Mouse (Mus musculus) ovary, adult 18-20 months (tissue): ENCODE measurements around the gene Smndc1.

Experiments
- DNase-seq: peaks from one replicate; pipeline ENCODE4 v3.0.0; 2022; ENCODE audit warnings: low spot score, mixed read lengths

Gene Smndc1

DNA sequence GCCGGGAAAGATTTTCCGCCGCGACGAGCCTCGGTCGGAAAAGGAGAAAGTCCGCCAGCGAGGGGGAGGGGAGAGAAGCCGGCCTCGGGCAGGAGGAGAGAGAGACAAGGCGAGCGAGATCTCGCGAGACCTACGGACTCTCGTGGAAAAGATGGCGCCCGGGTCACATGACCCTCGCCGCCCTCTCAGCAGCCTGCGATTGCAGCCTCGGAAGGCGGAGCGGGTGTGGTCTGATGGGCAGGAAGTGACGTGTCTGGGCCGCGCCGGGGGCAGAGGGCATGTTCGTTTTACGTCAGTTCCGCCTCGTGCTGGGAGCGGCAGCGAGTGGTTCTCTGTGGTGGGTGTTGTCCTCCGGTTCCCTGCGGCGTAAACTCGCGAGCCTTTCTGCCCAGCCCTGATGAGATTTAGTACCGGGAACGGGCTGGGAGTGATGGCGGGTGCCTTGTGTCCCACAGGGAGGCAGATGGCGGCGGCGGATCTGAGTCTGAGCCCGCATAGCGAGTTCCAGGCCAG, at the start of gene Smndc1:
Gene Smndc1, minus strand, starts transcription at position 84 of the 513 bp plus-strand sequence.
- peak; percentile 99 for DNase-seq

DNA sequence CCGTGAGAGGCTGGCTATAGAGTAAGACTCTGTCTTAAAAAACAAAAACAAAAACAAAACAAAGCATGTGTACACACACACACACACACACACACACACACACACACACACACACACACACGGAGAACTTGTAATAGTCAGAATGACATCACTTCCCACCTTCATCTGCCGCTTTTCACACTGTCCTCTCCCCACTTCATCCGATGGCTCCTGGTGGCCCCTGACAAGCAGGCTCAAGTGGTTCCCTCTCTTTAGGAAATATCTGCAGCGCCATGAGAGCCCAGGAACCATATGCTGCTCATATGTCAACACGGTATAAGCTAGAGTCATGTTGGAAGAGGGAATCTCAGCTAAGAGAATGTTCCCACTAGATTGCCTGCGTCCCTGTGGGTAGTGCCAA, 49.0 kb upstream of the Smndc1 start:
- DNase-seq: no peak

DNA sequence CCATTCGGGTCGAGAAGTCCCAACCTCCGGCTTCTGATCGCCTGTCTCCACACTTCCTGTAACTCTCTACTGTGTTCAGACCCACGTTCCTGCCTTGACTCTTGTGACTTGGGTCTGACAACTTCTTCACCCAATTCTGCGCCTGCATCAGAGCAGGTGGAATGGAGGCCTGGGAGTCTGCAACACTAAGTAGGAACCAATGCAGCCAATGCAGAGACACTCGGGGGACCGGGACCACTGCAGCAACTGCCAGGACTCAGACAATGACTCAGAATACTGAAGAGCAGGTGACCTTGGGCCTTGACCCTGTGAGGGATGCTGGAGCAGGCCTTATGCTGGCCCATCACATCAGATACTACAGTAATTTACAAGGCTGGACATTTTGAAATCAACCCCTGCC, 47.6 kb upstream of the Smndc1 start:
- no peak for DNase-seq

DNA sequence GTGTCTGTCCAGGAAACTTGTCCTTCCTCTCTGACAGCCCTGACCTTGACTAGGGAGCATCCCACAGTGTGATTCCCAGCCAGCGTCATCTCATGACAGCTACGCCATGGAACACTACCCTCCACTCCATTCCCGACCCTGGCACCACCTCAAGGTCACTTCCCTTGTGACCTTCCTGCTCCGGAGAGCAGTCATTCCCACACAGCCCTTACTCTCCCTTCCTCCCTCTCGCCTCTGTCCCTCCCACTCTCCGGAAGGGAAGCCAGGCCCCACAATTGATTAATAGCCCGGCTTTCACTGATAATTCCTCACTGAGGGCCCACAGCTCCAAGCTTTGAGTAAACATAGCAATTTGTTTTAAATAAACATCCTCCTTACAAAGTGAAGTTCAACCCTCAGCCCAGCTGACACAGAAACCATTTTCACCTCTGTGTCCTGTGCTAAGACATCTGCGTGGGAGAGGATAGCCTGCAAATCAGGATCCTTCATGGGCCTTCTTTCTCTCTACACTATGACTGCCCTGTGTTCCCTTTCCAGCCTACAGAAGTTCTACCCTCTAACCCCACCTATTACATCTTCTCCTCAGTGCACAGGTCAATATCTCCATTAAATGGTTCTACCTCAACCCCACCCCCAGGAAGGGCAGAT, 47.1 kb upstream of the Smndc1 start:
- DNase-seq: peak; percentile 84

DNA sequence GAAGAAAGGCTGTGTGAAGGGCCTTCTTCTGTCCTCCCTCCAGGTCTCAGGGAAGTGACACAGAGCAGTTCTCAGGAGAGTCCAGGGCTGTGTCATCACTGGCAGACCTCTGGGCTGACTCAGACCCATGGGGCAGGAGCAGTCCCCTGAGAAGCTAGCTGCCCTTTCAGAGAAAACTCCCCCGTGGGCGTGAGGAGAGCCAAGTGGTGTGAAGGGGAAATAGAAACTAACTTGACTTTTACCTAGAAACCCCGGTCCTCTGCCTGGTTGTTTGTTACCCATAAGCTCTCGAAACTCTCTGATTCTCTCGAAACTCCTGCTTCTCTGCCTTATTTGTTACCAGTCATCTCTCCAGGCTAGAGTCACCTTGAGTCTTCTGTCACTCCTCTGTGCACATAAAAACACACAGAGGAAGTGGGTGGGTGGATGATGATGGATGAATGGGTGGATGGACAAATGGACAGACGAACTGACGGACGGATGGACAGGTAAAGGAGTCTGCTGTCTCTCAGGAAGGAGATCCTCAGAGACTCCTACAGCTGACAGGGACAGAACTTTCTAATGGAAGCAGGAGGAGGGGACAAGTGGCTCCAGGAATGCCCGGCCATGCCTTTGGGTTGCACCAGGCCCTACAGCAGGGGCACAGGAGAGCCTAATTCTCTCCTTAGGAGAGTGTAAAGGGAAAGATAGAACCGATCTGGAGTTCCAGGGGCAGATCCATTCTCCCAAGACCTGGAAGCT, 43.7 kb upstream of the Smndc1 start:
- no peak for DNase-seq

DNA sequence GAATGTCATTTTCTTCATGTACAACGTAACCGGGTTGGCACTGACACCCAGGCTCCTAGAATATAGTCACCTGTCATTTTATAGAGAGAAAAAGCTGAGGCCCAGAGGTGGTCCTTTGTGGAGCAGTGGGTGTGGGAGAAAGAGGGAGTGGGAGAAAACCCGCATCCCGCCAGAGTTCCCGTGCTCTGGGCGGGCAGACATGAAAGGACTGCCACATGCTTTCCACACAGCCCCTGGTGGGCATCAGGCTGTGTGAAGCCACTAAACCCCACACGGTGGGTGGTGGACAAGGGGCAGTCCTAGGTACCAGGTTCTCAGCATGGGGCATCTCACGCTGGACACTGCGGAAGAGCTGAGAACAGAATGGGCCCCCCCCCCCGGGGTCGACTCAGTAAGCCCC, 40.6 kb upstream of the Smndc1 start:
- no peak for DNase-seq

DNA sequence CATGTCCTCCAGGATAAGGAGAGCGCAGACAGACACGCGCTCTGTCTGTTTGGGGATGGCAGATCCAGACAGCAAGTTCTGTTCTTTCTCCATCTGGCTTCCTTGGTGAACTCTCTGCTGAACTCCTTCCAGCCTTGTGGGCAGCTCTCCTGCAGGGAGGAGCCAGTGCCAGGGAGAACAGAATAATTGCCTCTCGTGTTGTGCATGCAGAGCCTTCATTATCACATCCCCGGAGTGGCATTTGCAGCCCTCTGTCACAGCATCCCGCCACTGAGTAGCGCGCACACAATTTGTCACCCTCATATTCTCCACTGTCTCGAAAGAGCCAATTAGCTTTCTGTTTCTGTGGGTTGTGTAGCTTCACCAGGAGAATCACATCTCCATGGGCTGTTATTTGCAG, 40.0 kb upstream of the Smndc1 start:
- DNase-seq: no peak

DNA sequence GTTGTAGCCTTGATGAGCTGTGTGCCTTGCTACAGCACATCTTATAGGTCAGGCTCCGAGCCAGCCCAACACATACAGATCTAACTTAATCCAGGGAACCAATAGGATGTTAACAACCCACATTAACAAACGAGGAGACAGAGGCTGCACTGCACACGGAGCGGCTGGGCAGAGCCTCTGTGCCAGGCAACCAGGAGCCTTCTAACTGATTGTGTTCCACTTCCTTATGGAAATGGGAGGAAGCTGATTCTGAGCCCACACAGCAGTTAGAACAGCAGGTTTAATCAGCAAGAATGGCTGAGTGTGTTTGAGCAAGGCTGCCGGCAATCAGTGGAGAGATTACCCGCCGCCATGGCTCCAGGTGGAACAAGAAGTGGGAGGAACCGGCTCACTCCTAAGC, 37.4 kb upstream of the Smndc1 start:
- no peak for DNase-seq

DNA sequence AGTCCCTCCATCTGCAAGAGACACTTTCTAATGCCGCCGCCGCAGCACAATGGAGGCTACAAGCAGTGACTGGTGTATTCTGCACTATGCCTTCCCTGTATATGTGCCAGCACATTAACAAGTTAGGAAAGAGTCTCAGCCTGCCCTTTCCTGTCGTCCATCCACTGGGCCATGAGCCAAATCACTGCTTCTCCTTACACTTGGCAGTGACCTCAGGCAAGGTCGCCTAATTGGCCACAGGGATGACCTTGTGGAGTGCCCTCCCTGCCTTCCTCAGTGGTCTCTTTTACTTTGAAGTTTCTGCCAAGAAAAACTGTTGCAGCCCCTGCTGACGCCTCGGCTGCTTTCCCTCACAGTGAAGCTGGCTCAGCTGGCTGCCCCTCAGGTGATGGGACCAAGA, 37.0 kb upstream of the Smndc1 start:
- no peak for DNase-seq

DNA sequence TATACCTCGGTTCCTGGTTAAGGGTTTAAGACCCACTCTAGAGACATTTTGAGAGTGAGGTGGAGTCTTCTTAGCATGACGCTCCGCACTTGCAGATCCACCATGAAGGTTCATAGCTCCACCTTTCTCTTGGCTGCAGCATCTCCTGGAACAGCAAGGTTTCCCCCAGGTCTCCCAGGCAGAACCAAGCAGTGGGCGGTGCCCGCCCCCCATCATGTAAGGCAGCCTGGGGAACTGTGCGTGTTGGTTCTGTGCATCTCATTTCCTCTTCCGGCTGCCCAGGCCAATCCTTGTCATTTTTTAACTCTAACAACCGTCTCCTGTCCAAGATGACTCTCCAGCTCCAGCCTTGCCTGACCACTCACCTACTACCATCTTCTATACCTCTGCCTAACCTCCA, 35.4 kb upstream of the Smndc1 start:
- no peak for DNase-seq

DNA sequence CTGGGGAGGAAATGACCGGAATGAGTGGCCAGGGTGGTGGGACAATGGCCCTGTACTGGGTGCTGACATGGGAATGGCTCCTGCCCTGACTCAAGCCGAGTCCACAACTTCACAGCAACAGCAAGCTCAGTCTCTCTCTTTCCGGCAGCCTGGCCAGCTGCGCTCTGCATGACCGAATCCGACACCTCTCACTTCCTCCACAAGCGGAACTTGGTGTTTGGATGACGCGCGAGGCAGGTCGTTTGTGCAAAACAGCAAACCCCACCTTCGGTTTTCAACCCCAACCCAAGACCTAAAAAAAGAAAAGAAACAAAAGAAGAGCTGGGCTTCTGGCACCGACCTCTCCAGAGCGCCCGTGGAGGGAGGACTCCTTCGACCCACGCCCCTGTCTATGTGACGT, 34.3 kb upstream of the Smndc1 start:
- no peak for DNase-seq

DNA sequence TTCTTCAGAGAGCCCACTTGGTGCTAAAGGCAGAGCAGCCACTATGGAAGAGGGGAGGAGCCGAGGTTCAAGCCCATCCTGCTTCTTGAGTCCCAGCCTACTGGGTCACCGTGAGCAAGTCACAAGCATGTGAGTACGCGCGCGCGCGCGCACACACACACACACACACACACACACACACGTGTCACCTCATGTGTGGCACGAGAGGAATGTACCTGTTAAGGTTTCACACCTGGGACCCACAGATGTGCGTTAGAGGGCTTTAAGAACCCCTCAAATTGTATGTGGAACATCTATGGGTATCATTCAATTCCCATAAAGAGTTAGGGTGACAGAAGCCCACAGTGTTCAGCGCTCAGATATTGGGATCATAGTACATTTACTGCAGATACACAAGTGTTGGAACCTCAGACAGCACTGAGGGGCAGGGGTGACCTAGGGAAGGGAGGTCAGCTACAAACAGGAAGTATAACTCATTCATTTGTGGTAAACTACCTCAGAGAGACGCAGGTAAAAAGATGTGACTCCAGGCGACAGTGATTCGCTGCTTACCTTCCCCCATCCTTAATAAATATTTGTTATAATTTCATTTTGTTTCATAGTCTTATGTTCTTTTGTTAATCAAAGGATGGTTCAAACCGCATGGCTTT, 33.6 kb upstream of the Smndc1 start:
- DNase-seq: no peak

DNA sequence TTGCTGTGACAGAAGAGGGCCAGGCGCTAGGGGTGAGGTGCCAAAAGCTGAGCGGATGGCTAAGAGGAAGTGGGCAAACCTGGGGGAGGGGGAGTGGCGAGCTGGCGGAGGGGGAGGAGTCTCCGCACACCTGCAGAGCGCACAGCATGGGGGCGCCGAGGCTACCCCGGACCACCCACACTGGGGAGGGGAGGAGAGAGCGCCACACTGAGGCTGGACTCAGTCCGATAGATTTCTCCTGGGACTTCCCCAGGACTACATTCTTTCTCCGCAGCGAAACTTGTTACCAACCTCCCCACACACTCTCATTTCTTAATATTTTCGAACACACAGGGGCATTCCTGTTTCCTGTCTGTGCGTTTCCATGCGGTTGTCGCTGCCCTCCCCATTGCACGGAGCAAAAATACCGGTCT, 33.0 kb upstream of the Smndc1 start:
- no peak for DNase-seq

DNA sequence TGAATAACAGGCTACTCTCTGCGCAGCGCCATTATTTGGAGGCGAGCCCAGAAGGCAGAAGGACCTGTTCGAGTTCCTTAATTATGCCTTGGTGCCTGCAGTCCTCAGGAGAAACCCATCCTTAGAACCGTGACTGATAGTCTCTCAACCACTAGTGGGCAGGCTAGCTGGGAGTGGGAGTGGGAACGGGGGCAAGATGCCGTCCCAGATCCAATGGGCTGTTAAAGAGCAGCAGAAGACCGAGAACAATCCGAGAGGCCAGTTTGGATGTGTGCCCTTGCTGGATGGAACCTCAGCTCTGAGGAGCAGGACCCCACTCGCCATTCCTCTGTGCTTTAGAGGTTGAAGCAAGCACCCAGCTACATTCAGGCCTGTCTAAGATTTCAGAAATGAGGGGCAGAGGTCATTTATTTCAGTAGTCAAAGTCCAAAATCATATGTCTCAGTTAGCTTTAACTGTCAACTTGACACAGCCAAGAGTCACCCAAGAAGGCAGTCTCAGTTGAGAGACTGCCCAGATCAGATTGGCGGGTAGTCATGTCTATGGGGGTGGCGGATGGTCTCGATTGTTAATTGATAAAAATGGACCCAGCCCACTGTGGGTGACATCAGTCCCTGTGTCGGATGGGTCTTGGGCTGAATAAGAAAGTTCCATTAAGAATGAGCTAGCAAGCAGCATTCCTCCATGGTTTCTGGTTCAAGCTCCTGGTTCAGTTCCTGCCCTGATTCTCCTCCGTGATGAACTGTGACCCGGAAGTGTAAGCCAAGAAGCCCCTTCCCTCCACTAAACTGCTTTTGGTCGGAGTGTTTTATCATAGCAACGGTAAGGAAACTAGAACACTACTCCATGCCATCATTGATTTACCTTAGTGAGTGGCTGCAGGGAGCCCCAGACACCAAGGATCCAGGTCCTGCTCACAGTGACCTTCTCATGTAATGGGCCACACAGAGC, 32.3 kb upstream of the Smndc1 start:
- no peak for DNase-seq

DNA sequence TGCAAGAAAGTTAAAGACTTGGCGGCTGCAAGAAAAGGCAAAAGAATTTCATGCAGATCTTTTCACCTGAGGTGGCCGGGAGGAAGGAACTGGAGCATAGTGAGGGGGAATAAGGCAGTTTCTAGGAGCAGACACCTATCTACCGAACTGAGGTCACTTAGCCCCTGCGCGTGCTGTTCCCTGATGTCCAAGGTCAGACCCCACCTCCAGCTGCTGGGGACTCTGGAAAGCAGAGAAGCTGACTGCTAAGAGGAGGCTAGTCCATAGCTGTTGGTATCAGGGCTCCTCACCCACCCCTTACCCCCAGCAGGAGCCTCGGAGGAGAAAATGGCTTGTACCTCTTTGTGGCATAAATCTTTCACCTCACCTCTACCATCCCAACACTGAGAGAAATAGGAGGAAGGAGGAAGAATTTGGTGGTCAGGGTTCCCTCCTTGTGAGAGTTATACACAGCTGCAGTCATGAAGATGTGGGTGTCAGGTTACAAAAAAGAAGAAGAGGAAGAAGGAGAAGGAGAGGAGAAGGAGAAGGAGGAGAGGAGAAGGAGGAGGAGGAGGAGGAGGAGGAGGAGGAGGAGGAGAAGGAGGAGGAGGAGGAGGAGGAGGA, 31.3 kb upstream of the Smndc1 start:
- DNase-seq: no peak

DNA sequence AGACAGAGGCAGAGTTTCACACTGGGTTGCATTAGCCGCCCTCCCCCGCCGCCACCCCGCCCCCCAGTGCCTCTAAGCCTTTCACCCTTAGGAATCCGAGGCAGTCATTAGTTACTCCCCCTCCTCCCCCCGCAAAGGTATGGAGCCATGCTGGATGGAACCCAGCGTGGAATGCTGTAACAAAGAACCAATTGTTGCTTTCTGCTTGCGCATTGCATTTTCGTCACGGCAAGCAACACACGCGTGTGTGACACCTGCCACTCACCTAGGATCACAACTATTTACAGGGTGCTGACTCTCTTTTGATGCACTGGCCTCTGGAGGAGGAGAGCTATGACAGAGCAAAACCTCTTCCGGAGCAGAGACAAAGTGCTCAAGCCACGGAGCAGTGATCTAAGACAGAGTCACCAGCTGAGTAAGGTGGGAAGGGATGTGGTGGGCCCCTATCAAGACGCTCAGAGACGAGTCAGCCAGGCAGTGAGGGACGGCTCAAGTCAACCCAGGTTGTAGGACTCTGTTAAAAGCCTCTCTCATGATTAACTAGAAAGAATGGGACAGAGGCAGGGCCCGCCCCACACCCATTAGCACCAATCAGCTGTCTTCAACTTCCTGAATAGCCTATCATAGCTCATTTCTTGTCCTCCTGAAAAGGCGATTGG, 30.7 kb upstream of the Smndc1 start:
- DNase-seq: peak; percentile 70

DNA sequence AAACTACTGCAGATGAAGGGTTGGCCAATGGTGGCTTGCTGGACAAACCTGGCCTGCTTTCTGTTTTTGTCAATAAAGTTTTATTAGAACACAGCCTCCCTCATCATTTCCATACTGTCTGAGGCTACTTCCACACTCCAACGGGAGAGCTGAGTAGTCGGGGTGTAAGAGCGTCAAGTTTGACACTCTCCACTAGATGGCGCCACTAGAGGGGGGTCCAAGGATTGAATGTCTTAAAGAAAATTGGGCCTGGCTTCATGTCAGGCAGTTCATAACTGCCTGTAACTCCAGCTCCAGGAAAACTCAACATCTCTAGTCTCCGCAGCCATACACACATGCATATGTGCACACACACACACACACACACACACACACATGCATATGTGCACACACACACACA, 29.5 kb upstream of the Smndc1 start:
- peak; percentile 48 for DNase-seq

DNA sequence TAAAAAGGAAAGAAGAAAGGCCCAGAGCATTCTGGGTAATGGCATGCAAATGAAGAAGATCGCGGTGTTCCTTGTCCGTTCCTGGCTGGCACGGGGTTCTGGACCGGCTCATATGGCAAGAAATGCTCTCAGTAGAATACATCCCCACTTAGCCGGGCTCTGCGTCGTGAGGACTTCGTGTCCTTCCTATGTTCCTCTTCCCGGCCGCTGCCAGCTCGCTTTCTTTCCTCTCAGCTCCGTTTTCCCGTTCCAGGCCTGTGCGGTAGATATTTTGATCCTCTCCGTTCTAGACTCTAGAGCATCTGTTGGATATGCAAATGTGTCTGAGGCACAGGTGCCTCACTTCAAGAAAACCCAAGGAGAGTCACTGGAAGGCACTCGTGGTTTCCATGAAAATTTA, 24.8 kb upstream of the Smndc1 start:
- DNase-seq: no peak

DNA sequence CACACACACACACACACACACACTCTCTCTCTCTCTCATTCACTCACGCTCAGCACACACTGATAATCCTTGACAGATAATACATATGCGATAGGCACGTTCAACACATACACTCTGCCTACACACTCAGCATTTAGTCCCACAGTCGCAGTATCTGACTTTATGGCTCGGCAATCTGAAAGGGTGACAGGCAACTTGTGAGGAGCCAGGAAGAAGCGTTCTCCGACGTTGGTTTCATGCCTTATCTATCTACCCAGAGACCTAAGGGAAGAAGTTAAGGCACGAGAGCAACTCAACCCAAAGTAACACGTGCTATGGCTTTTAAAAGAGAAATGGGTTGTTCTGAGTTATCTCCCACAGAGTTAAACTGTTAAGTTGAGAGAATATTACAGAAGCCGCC, 24.3 kb upstream of the Smndc1 start:
- DNase-seq: no peak

DNA sequence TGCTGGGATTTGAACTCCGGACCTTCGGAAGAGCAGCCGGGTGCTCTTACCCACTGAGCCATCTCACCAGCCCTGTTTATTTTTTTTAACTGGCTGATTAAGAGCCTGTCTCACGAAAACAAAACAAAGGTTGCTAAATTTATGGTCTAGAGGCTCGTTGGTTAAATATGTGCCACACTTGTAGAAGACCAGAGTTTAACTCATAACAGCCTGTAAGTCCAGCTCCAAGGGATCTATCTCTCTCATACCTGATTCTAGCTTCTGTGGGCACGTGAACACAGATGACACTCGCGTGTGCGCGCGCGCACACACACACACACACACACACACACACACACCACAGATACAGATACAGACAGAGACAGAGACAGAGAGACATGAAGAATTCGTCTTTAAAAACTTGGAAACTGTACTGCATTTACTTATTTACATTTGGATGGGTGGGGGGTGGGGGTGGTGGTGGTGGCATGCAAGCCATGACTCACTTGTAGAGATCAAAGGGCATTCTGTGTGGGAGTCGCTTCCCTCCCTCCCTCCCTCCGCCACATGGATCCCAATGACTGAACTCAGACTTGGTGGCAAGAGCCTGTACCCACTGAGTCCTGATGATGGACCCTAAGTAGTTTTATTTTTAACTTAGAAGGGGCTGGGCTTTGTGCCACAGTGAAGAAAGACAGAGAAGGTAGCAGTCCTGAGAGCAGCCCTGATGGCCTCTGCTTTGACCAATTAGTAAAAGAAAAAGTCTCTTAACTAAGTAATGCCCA, 23.4 kb upstream of the Smndc1 start:
- DNase-seq: no peak
